Mouse (Mus musculus) cerebellum, postnatal 4 days (tissue): ENCODE data around the gene Gtf3c1.

Experiments
- DNase-seq, 2 experiments: peaks; one replicate each; pipeline ENCODE4 v3.0.0; 2022; ENCODE audit warnings: low spot score in 2 of 2, mixed read lengths in 1 of 2

Gene Gtf3c1

GRCm38 (mm10) chr7:125618016-125618415, 89.6 kb downstream of the Gtf3c1 start:
- DNase-seq = no peak

- no peak for DNase-seq
These were observed 92.1 kb downstream of the Gtf3c1 start for GRCm38 (mm10) chr7:125615453-125615852.

GRCm38 (mm10) chr7:125613579-125613978, 94.0 kb downstream of the Gtf3c1 start:
- no peak for DNase-seq

GRCm38 (mm10) chr7:125608183-125608688, 99.3 kb downstream of the Gtf3c1 start:
- no peak for DNase-seq

GRCm38 (mm10) chr7:125607384-125608182, 100.0 kb downstream of the Gtf3c1 start:
- no peak for DNase-seq

GRCm38 (mm10) chr7:125606265-125607164, 101.1 kb downstream of the Gtf3c1 start:
- no peak for DNase-seq

GRCm38 (mm10) chr7:125605725-125606139, 101.8 kb downstream of the Gtf3c1 start:
- no peak for DNase-seq

- DNase-seq = no peak
These were observed 102.9 kb downstream of the Gtf3c1 start for GRCm38 (mm10) chr7:125604362-125605319.

GRCm38 (mm10) chr7:125603185-125603631, 104.4 kb downstream of the Gtf3c1 start, which contains the start of gene Il21r:
Gene Il21r, plus strand, starts transcription at chr7:125603429.
- DNase-seq = no peak

GRCm38 (mm10) chr7:125601821-125602448, 105.6 kb downstream of the Gtf3c1 start:
- no peak for DNase-seq

- no peak for DNase-seq
These were observed 106.3 kb downstream of the Gtf3c1 start for GRCm38 (mm10) chr7:125601280-125601670.

- no peak for DNase-seq
These were observed 106.8 kb downstream of the Gtf3c1 start for GRCm38 (mm10) chr7:125600612-125601279.

GRCm38 (mm10) chr7:125600136-125600535, 107.4 kb downstream of the Gtf3c1 start:
- no peak for DNase-seq

GRCm38 (mm10) chr7:125599373-125599973, 108.1 kb downstream of the Gtf3c1 start:
- DNase-seq = no peak

GRCm38 (mm10) chr7:125597516-125598347, 109.8 kb downstream of the Gtf3c1 start:
- no peak for DNase-seq

- no peak for DNase-seq
These were observed 110.5 kb downstream of the Gtf3c1 start for GRCm38 (mm10) chr7:125597083-125597482.

GRCm38 (mm10) chr7:125596406-125596805, 111.2 kb downstream of the Gtf3c1 start:
- DNase-seq = no peak

- DNase-seq = no peak
These were observed 113.7 kb downstream of the Gtf3c1 start for GRCm38 (mm10) chr7:125593831-125594230.
